Mouse (Mus musculus) heart, embryonic 16.5 days (tissue): ENCODE data around the gene B3glct. TPM values are rescaled to one million over a fixed set of nuclear protein-coding genes. Genes with fewer than 3 reads are reported as not detected.

Source experiments
- ATAC-seq: fragments of 200-750 bp; cut with Nextera tagmentation; replicated peaks from 2 replicates; pipeline ENCODE4 v1.8.0; 2017; ENCODE audit warnings: moderate number of reproducible peaks; ENCODE audit not compliant: insufficient read depth, low FRiP score; ENCODE audit errors: extremely low read depth
- H3K27ac ChIP-seq: fragments of 300-500 bp; sonication (generic); 2 replicates; pipeline ENCODE4 v1.5.1; 2014; ENCODE audit warnings: mild to moderate bottlenecking, low read length, control low read depth, moderate library complexity
- H3K27me3 ChIP-seq: fragments of 300-500 bp; sonication (generic); 2 replicates; pipeline ENCODE4 v1.6.1; 2014; ENCODE audit warnings: low read length, mixed read lengths; ENCODE audit not compliant: control insufficient read depth, insufficient read depth
- H3K36me3 ChIP-seq: fragments of 300-500 bp; sonication (generic); 2 replicates; pipeline ENCODE4 v1.6.1; 2014; ENCODE audit not compliant: control insufficient read depth, insufficient read depth
- H3K4me1 ChIP-seq: fragments of 300-500 bp; sonication (generic); 2 replicates; pipeline ENCODE4 v1.6.1; 2014; ENCODE audit warnings: low read length, mixed read lengths; ENCODE audit not compliant: control insufficient read depth, insufficient read depth
- H3K4me2 ChIP-seq: fragments of 300-500 bp; sonication (generic); 2 replicates; pipeline ENCODE4 v1.6.1; 2014; ENCODE audit warnings: low read depth, mild to moderate bottlenecking, control low read depth, low read length
- H3K4me3 ChIP-seq: fragments of 300-500 bp; sonication (generic); 2 replicates; pipeline ENCODE4 v1.5.1; 2014; ENCODE audit warnings: mild to moderate bottlenecking, control low read depth, low read length
- H3K9ac ChIP-seq: fragments of 300-500 bp; sonication (generic); 2 replicates; pipeline ENCODE4 v1.6.1; 2014; ENCODE audit warnings: low read length, control low read depth
- H3K9me3 ChIP-seq: fragments of 300-500 bp; sonication (generic); replicated peaks from 2 replicates; pipeline ENCODE4 v1.6.1; 2016; ENCODE audit warnings: low read length; ENCODE audit not compliant: control insufficient read depth
- WGBS: fragments of 180-500 bp; shearing (Covaris S2); extraction: QIAGEN DNeasy Blood & Tissue Kit; methylation state at CpG from one replicate; pipeline ENCODE4 v1.1.7; 2014; 5-methylcytosine and 5-hydroxymethylcytosine counted together
- polyA plus RNA-seq: library from polyadenylated mRNA; unstranded; fragments of >200 nt; fragmentation: Nextera tagmentation; extraction: Ambion mirVana; gene quantifications from 2 replicates; pipeline ENCODE4 v1.2.1, GENCODE M21; 2015

Gene B3glct
- polyA plus RNA-seq, 1 experiment from 2014 or later, result 7.4 TPM

DNA sequence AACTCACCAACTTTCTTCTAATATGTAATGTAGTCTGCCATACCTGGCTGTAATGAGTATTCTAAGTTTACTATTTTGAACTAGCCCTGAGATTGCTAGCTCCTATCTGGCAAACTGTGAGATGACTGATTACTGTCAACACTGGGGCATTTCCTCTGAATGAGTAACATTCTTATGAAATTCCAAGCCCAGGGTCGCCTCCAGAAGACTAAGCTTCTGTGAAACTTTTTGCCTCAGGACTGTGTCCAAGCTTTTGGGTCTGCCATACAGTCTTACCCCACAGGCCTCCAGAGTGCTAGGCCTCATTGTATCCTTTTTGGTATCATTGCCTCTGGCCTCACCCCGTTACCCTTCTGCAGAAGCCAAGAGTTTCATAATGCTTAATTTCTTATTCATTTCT, 132.0 kb downstream of the B3glct start:
- Histone ChIP-seq H3K4me3 (no peak overlapping the region), H3K27ac (no peak overlapping the region), H3K9me3 (no peaks in the 10 kb centered on the region), H3K4me2 (no peak overlapping the region), H3K36me3 (no peaks in the 10 kb centered on the region), H3K4me1 (no peaks in the 10 kb centered on the region), H3K27me3 (no peaks in the 10 kb centered on the region), H3K9ac (no peak overlapping the region)
- ATAC-seq, result no peak
- WGBS, result 63% methylated on average over 2 of the region's 2 CpGs

DNA sequence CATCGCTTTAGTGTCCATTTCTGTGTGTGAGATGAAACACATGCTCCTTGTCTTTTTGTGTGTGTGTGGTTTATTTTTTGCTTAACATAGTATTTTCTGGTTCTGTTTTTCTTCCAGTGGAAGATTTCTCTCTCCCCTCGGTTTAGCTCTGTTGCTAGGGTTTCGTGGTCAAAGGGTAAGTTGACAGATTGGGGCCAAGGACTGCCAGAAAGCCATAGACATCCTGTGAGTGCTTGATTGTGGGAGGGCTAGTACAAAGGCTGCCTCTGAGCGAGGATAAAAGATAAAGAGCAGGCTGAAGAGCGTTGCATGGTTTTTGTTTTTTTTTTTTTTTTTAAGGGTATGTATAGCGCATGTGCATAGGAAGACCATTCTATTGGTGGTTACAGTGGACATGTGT, 133.8 kb downstream of the B3glct start:
- Histone ChIP-seq H3K27ac (no peak overlapping the region), H3K9me3 (no peaks in the 10 kb centered on the region), H3K4me2 (no peak overlapping the region), H3K4me1 (no peaks in the 10 kb centered on the region), H3K36me3 (no peaks in the 10 kb centered on the region), H3K4me3 (no peak overlapping the region), H3K9ac (no peak overlapping the region), H3K27me3 (no peaks in the 10 kb centered on the region; the same call in 1 of the 2 replicates)
- no peak for ATAC-seq
- WGBS, result 33% methylated on average over 6 of the region's 6 CpGs

Other genes with a start within 250 kb of the B3glct start
- 0.28 and 0.69 TPM in 2 replicates for gene Tex26, start 238.6 kb upstream of the B3glct start, polyA plus RNA-seq
- gene Wdr95, start 149.6 kb upstream of the B3glct start, polyA plus RNA-seq, result 0.06 and 0.11 TPM in 2 replicates
- 27.7 and 29.1 TPM in 2 replicates for gene Hsph1, start 41.9 kb upstream of the B3glct start, polyA plus RNA-seq